Mouse (Mus musculus) stomach, postnatal 0 days (tissue): ENCODE measurements around the gene Zfp248.

ENCODE experiments used
- CTCF ChIP-seq: IDR thresholded peaks from 2 replicates; pipeline ENCODE4 v1.5.1; 2016; ENCODE audit warnings: antibody characterized with exemption, low read depth, mild to moderate bottlenecking, moderate library complexity
- EP300 ChIP-seq: optimal IDR thresholded peaks from 2 replicates; pipeline ENCODE3; 2016; ENCODE audit warnings: antibody characterized with exemption

DNA sequence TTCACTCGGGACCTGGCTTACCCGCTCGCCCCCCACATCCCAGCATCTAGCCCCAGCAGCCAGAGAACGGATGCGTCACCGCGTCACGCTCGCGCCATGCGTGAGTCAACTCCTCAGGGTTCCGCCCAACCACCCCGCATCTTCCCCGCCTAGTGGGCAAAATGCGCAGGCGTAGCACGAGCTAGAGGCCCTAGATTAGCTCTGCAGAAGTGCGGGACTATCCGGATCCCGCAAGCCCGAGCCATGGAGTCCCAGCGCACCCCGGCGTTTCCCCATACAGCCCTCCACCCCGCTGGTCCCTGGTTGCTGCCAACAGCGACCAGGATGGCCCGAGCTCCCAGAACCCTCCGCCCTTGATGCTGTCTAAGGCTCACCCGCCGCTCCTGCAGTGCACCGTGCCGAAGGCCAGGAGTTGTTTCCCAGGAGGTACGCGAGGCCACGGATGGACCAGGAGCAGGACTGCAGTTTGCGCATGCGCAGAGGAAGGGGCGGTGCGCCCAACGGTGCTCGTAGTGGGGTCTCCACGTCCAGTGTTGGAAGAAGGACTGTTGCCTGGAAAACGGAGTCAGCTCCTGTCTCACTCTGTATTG is at the start of gene Zfp248:
- TF ChIP-seq CTCF (peak; percentile 75), EP300 (no peak)
